Mouse (Mus musculus) neural tube, embryonic 13.5 days (tissue): ENCODE results near the gene Dtd1. TPM values are rescaled to one million over a fixed set of nuclear protein-coding genes. Genes with fewer than 3 reads are reported as not detected.

Source experiments
- ATAC-seq: fragments of 200-750 bp; cut with Nextera tagmentation; 2 replicates; pipeline ENCODE4 v1.8.0; 2017; ENCODE audit warnings: low read depth, mild to moderate bottlenecking, moderate TSS enrichment, moderate library complexity
- H3K27ac ChIP-seq: fragments of 300-500 bp; sonication (generic); replicated peaks from 2 replicates; pipeline ENCODE4 v1.5.1; 2015; ENCODE audit warnings: moderate library complexity, mild to moderate bottlenecking, inconsistent platforms
- H3K27me3 ChIP-seq: fragments of 300-500 bp; sonication (generic); 2 replicates; pipeline ENCODE4 v1.6.1; 2015; ENCODE audit warnings: mild to moderate bottlenecking, inconsistent platforms
- H3K36me3 ChIP-seq: fragments of 300-500 bp; sonication (generic); 2 replicates; pipeline ENCODE4 v1.6.1; 2015; ENCODE audit warnings: mild to moderate bottlenecking, inconsistent platforms
- H3K4me1 ChIP-seq: fragments of 300-500 bp; sonication (generic); replicated peaks from 2 replicates; pipeline ENCODE4 v1.6.1; 2015; ENCODE audit warnings: inconsistent platforms
- H3K4me2 ChIP-seq: fragments of 300-500 bp; sonication (generic); 2 replicates; pipeline ENCODE4 v1.6.1; 2015; ENCODE audit warnings: inconsistent platforms, mild to moderate bottlenecking, moderate library complexity
- H3K4me3 ChIP-seq: fragments of 300-500 bp; sonication (generic); 2 replicates; pipeline ENCODE4 v1.5.1; 2015; ENCODE audit warnings: mild to moderate bottlenecking, inconsistent platforms
- H3K9ac ChIP-seq: fragments of 300-500 bp; sonication (generic); 2 replicates; pipeline ENCODE4 v1.6.1; 2015; ENCODE audit warnings: moderate library complexity, mild to moderate bottlenecking, inconsistent platforms
- H3K9me3 ChIP-seq: fragments of 300-500 bp; sonication (generic); 2 replicates; pipeline ENCODE4 v1.6.1; 2016; ENCODE audit warnings: inconsistent platforms
- WGBS: fragments of 180-500 bp; shearing (Covaris S2); methylation state at CpG from one replicate; pipeline ENCODE4 v1.1.7; 2015; 5-methylcytosine and 5-hydroxymethylcytosine counted together
- polyA plus RNA-seq: library from polyadenylated mRNA; unstranded; fragments of >200 nt; fragmentation: Nextera tagmentation; extraction: Ambion mirVana; gene quantifications from 2 replicates; pipeline ENCODE4 v1.2.1, GENCODE M21; 2015

Gene Dtd1
- polyA plus RNA-seq, 1 experiment from 2014 or later = 88.7 TPM

GRCm38 (mm10) chr2:144692777-144693176 is 93.1 kb downstream of the Dtd1 start:
- ATAC-seq = no peak
- 93% methylated on average over 2 of the region's 2 CpGs for WGBS
- H3K4me3 ChIP-seq = no peak overlapping the region

GRCm38 (mm10) chr2:144694923-144695322 is 95.2 kb downstream of the Dtd1 start:
- no peak overlapping the region for H3K9ac ChIP-seq
- no peaks in the 10 kb centered on the region for H3K4me1 ChIP-seq
- no peak overlapping the region for H3K27ac ChIP-seq
- no peaks in the 10 kb centered on the region for H3K27me3 ChIP-seq
- no peak overlapping the region for H3K4me3 ChIP-seq
- H3K9me3 ChIP-seq = 0 out of 2 replicates have a peak, but pooled peaks cover 2% of the 10 kb centered on the region
- ATAC-seq = no peak
- WGBS = 93% methylated on average over 2 of the region's 2 CpGs
- H3K4me2 ChIP-seq = no peak overlapping the region
- no peaks in the 10 kb centered on the region for H3K36me3 ChIP-seq

More at GRCm38 (mm10) chr2:144692777-144693176, 93.1 kb downstream of the Dtd1 start:
- no peaks in the 10 kb centered on the region for H3K4me1 ChIP-seq
- no peak overlapping the region for H3K27ac ChIP-seq
- H3K36me3 ChIP-seq = no peaks in the 10 kb centered on the region
- H3K4me2 ChIP-seq = no peak overlapping the region
- no peaks in the 10 kb centered on the region for H3K27me3 ChIP-seq
- 0 out of 2 replicates have a peak, but pooled peaks cover 2% of the 10 kb centered on the region for H3K9me3 ChIP-seq
- H3K9ac ChIP-seq = no peak overlapping the region

- WGBS = 92% methylated on average over 12 of the region's 12 CpGs
- ATAC-seq = no peak
- H3K27me3 ChIP-seq = no peaks in the 10 kb centered on the region
- H3K4me3 ChIP-seq = no peak overlapping the region
- H3K27ac ChIP-seq = no peak overlapping the region
- H3K36me3 ChIP-seq = no peaks in the 10 kb centered on the region
- H3K4me2 ChIP-seq = no peak overlapping the region
- 0 out of 2 replicates have a peak, but pooled peaks cover 2% of the 10 kb centered on the region for H3K9me3 ChIP-seq
- no peaks in the 10 kb centered on the region for H3K4me1 ChIP-seq
- H3K9ac ChIP-seq = no peak overlapping the region
These were observed 98.3 kb downstream of the Dtd1 start for GRCm38 (mm10) chr2:144698046-144698445.

DNA sequence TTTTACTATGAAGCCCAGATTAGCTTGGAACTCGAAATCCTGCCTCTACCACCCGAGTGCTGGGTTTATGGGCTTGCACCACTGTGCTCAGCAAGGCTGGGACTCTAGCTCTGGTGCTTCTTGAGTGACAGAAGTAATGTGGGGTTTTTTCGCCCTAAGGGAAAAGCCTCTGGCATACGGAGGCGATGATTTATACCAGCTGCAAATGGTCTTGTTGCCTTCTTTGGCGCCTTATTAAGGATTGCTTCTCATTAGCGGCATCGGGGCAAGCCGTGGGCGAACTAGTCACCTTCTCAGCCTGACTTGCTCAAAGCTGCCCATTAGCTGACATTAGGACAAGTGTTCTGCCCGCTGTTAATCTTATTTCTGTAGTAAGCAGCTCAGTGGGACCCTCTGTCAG is 100.9 kb downstream of the Dtd1 start:
- Histone ChIP-seq H3K4me3 (no peak overlapping the region), H3K9me3 (0 out of 2 replicates have a peak, but pooled peaks cover 2% of the 10 kb centered on the region), H3K4me1 (no peaks in the 10 kb centered on the region), H3K27me3 (no peaks in the 10 kb centered on the region), H3K36me3 (no peaks in the 10 kb centered on the region), H3K9ac (no peak overlapping the region), H3K4me2 (no peak overlapping the region), H3K27ac (no peak overlapping the region)
- ATAC-seq = no peak
- 71% methylated on average over 11 of the region's 11 CpGs for WGBS

DNA sequence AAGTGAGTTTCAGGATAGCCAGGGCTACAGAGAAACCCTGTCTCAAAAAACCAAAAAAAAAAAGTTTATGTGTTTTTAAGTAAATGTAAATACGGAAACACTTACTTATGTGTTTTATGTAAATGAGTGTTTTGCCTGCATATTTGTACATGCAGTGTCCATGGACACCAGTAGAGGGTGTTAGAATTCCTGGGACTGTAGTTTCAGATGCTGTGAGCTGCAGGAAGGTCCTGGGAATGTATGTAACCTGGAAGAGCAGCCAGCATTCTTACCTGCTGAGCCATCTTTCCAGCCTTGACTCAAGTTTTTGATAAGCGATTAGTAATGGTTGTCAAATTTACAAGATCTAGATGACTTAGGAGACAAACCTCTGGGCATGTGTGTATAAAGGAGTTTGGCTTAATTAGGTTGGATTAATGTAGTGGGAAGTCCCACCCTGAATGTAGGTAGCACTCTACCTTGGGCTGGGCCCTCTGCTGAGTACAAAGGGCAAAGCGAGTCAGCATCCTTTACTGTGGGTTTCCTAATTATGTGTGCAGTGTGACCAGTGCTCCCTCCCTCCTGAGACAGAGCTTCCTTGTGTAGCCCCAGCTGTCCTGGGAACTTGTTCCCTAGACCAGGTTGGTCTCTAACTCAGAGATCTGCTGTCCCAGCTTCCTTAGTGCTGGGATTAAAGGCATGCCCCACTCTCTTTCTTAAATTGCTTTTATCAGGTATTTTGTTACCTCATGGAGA is 101.9 kb downstream of the Dtd1 start:
- no peaks in the 10 kb centered on the region for H3K27me3 ChIP-seq
- no peaks in the 10 kb centered on the region for H3K36me3 ChIP-seq
- WGBS = 92% methylated on average over 3 of the region's 3 CpGs
- no peak overlapping the region for H3K4me3 ChIP-seq
- H3K27ac ChIP-seq = no peak overlapping the region
- H3K9me3 ChIP-seq = 0 out of 2 replicates have a peak, but pooled peaks cover 2% of the 10 kb centered on the region
- H3K9ac ChIP-seq = no peak overlapping the region
- ATAC-seq = no peak
- H3K4me2 ChIP-seq = no peak overlapping the region
- no peaks in the 10 kb centered on the region for H3K4me1 ChIP-seq

DNA sequence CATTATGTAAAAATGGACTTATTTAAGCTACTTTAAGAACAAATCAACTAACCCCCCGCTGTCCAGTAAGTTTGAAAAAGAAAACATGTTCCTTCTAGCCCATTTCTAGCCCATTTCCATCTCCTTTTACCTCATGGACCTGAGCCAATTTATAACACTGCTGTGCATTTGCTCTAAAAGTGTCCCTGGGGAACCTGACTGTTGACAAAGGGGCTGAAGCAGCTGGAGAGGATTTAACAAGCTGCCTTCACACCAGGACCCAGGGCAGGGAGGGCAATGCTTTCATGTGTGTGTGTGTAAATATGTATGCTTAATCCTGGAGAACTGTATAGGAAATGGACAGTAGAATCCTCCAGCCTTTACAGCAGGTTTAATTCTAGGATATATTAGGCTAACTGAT is 109.6 kb downstream of the Dtd1 start:
- ATAC-seq = no peak
- H3K27ac ChIP-seq = no peak overlapping the region
- H3K4me2 ChIP-seq = no peak overlapping the region
- no peak overlapping the region for H3K4me3 ChIP-seq
- no peaks in the 10 kb centered on the region for H3K27me3 ChIP-seq
- H3K9me3 ChIP-seq = no peaks in the 10 kb centered on the region
- no peak overlapping the region for H3K9ac ChIP-seq
- H3K4me1 ChIP-seq = peaks cover 28% of the 10 kb centered on the region
- WGBS = 57% methylated on average over 1 of the region's 1 CpGs
- no peaks in the 10 kb centered on the region for H3K36me3 ChIP-seq

GRCm38 (mm10) chr2:144709704-144710103 is 110.0 kb downstream of the Dtd1 start:
- Histone ChIP-seq H3K9ac (no peak overlapping the region), H3K4me1 (peaks cover 28% of the 10 kb centered on the region), H3K4me2 (no peak overlapping the region), H3K36me3 (no peaks in the 10 kb centered on the region), H3K9me3 (no peaks in the 10 kb centered on the region), H3K27me3 (no peaks in the 10 kb centered on the region), H3K4me3 (no peak overlapping the region), H3K27ac (no peak overlapping the region)
- no peak for ATAC-seq
- WGBS = 90% methylated on average over 2 of the region's 2 CpGs

DNA sequence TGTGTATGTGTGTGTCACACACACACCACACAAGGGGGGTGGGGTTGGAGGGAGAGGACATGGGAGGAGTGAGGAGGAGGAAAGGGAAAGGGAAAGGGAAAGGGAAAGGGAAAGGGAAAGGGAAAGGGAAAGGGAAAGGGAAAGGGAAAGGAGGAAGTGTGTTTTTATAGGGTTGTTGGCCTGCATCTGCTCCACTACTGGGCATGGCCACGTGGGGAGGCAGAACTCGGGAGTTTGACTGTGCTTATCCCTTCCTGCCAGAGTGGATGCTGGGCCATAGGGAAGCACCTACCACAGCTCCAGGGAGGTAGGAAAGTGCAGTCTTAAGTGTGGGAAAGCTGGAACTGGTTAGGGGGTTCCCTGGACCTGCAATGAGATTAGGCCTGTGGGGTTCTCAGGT is 114.9 kb downstream of the Dtd1 start:
- no peak overlapping the region for H3K4me3 ChIP-seq
- peaks cover 10% of the 10 kb centered on the region for H3K4me1 ChIP-seq
- H3K27ac ChIP-seq = no peak overlapping the region
- H3K4me2 ChIP-seq = no peak overlapping the region
- H3K9ac ChIP-seq = no peak overlapping the region
- H3K9me3 ChIP-seq = no peaks in the 10 kb centered on the region
- H3K27me3 ChIP-seq = no peaks in the 10 kb centered on the region
- no peak for ATAC-seq
- H3K36me3 ChIP-seq = no peaks in the 10 kb centered on the region
- WGBS = 88% methylated on average over 2 of the region's 2 CpGs

DNA sequence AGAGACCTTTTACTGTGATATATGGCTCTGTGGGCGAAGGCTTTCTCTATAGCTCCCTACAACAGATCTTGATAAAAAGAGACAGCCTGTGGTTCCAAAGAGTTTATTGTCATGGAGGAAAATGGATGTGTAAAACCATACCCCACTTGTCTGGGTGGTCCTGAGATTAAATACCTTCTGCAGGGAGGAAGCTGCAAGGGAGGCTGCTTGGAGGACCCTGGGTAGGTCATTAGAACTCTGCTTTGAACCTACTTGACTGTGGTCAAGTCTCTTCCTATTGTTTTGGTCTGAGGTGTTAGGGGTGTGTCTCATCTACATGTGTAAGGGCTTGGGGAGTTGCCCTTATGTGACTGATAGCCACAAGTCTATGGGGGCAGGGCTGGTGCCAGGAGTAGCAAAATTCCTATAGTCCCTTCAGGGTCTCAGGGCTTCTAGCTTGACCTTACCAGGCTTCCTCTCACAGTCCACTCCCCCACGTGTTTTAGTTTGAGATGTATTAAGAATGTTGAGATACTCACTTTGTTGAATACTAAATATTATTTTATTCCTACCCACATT is 115.6 kb downstream of the Dtd1 start:
- Histone ChIP-seq H3K27me3 (no peaks in the 10 kb centered on the region), H3K4me1 (peaks cover 8% of the 10 kb centered on the region), H3K9ac (no peak overlapping the region), H3K4me3 (no peak overlapping the region), H3K4me2 (no peak overlapping the region), H3K9me3 (no peaks in the 10 kb centered on the region), H3K36me3 (no peaks in the 10 kb centered on the region), H3K27ac (no peak overlapping the region)
- ATAC-seq = no peak
- 65% methylated on average over 2 of the region's 2 CpGs for WGBS

- no peak overlapping the region for H3K9ac ChIP-seq
- H3K4me2 ChIP-seq = no peak overlapping the region
- H3K27me3 ChIP-seq = no peaks in the 10 kb centered on the region
- ATAC-seq = no peak
- H3K4me3 ChIP-seq = no peak overlapping the region
- no peaks in the 10 kb centered on the region for H3K9me3 ChIP-seq
- H3K4me1 ChIP-seq = peaks cover 14% of the 10 kb centered on the region
- WGBS = 87% methylated on average over 5 of the region's 5 CpGs
- H3K36me3 ChIP-seq = no peaks in the 10 kb centered on the region
- no peak overlapping the region for H3K27ac ChIP-seq
These were observed 116.6 kb downstream of the Dtd1 start for GRCm38 (mm10) chr2:144716248-144716647.

GRCm38 (mm10) chr2:144718273-144718672 is 118.6 kb downstream of the Dtd1 start:
- no peak for ATAC-seq

GRCm38 (mm10) chr2:144719294-144719693 is 119.6 kb downstream of the Dtd1 start:
- ATAC-seq = no peak
- no peak overlapping the region for H3K27ac ChIP-seq
- no peak overlapping the region for H3K4me2 ChIP-seq
- no peak overlapping the region for H3K4me3 ChIP-seq
- no peak overlapping the region for H3K9ac ChIP-seq
- H3K27me3 ChIP-seq = no peaks in the 10 kb centered on the region
- H3K36me3 ChIP-seq = no peaks in the 10 kb centered on the region
- peaks cover 14% of the 10 kb centered on the region for H3K4me1 ChIP-seq
- H3K9me3 ChIP-seq = no peaks in the 10 kb centered on the region
- WGBS = 81% methylated on average over 5 of the region's 5 CpGs

More at GRCm38 (mm10) chr2:144718273-144718672, 118.6 kb downstream of the Dtd1 start:
- Histone ChIP-seq H3K27me3 (no peaks in the 10 kb centered on the region), H3K27ac (no peak overlapping the region), H3K9ac (no peak overlapping the region), H3K4me2 (no peak overlapping the region), H3K36me3 (no peaks in the 10 kb centered on the region), H3K4me1 (peaks cover 14% of the 10 kb centered on the region), H3K4me3 (no peak overlapping the region), H3K9me3 (no peaks in the 10 kb centered on the region)
- 45% methylated on average over 5 of the region's 5 CpGs for WGBS
